Mouse (Mus musculus) ovary, postnatal 14 days (tissue): ENCODE data around the gene Lasp1.
"Not testable (repeated sequence)": the region's sequence is repeated elsewhere in the genome, so short reads cannot be mapped to it uniquely, and the experiment has no call there.

Experiments used
- DNase-seq: peaks from one replicate; pipeline ENCODE4 v3.0.0; 2022; ENCODE audit warnings: low spot score

The Lasp1 gene

GRCm38 (mm10) chr11:97798782-97799145 is at the start of gene Lasp1:
Lasp1 (plus strand) TSS chr11:97799000.
- peak; percentile 84 for DNase-seq

- no peak for DNase-seq
Observed at GRCm38 (mm10) chr11:97753277-97753676, 45.5 kb upstream of the Lasp1 start.

GRCm38 (mm10) chr11:97758125-97758524 is 40.7 kb upstream of the Lasp1 start:
- DNase-seq, result no peak

GRCm38 (mm10) chr11:97758942-97759341 is 39.9 kb upstream of the Lasp1 start:
- DNase-seq, result no peak

GRCm38 (mm10) chr11:97761638-97762037 is 37.2 kb upstream of the Lasp1 start:
- no peak for DNase-seq

GRCm38 (mm10) chr11:97766154-97766881 is 32.5 kb upstream of the Lasp1 start, which contains the start of gene Cwc25:
Cwc25 (minus strand) TSS chr11:97766556.
- peak; percentile 94 for DNase-seq

GRCm38 (mm10) chr11:97769704-97770103 is 29.1 kb upstream of the Lasp1 start:
- no peak for DNase-seq

GRCm38 (mm10) chr11:97771410-97771809 is 27.4 kb upstream of the Lasp1 start:
- no peak for DNase-seq

GRCm38 (mm10) chr11:97775186-97775585 is 23.6 kb upstream of the Lasp1 start:
- DNase-seq, result no peak

GRCm38 (mm10) chr11:97775808-97776496 is 22.8 kb upstream of the Lasp1 start, which contains the start of gene 1700001P01Rik:
1700001P01Rik (minus strand) TSS chr11:97775918.
- DNase-seq, result no peak

GRCm38 (mm10) chr11:97776497-97777128 is 22.2 kb upstream of the Lasp1 start:
- no peak for DNase-seq

GRCm38 (mm10) chr11:97777129-97777529 is 21.7 kb upstream of the Lasp1 start:
- DNase-seq, result no peak

- no peak for DNase-seq
Observed at GRCm38 (mm10) chr11:97778918-97779317, 19.9 kb upstream of the Lasp1 start.

- DNase-seq, result no peak
Observed at GRCm38 (mm10) chr11:97779968-97780701, 18.7 kb upstream of the Lasp1 start.

GRCm38 (mm10) chr11:97781478-97781831 is 17.3 kb upstream of the Lasp1 start:
- DNase-seq, result no peak

GRCm38 (mm10) chr11:97781832-97782563 is 16.8 kb upstream of the Lasp1 start, which contains the start of gene Rpl23:
Rpl23 (minus strand) TSS chr11:97782437.
- DNase-seq, result peak; percentile 99

- no peak for DNase-seq
Observed at GRCm38 (mm10) chr11:97782564-97782895, 16.3 kb upstream of the Lasp1 start.

- DNase-seq, result no peak
Observed at GRCm38 (mm10) chr11:97787961-97788360, 10.8 kb upstream of the Lasp1 start.

- DNase-seq, result no peak
Observed at GRCm38 (mm10) chr11:97789727-97790126, 9.1 kb upstream of the Lasp1 start.

GRCm38 (mm10) chr11:97790778-97791438 is 7.9 kb upstream of the Lasp1 start:
- not testable (repeated sequence) for DNase-seq

GRCm38 (mm10) chr11:97793165-97793564 is 5.6 kb upstream of the Lasp1 start:
- peak; percentile 52 for DNase-seq
